Mouse (Mus musculus) olfactory bulb, adult 2 months (tissue): ENCODE results near the gene Vmn1r157.
"Not testable (repeated sequence)": the region's sequence is repeated elsewhere in the genome, so short reads cannot be mapped to it uniquely, and the experiment has no call there.

Experiments
- CTCF ChIP-seq: fragments of 200-500 bp; IDR thresholded peaks from 2 replicates; pipeline ENCODE4 v1.5.1; 2012; ENCODE audit warnings: low read depth, mild to moderate bottlenecking, low read length, moderate library complexity; ENCODE audit not compliant: insufficient read depth
- POLR2A ChIP-seq: fragments of 200-500 bp; IDR thresholded peaks from 2 replicates; pipeline ENCODE4 v1.6.1; 2012; ENCODE audit warnings: mild to moderate bottlenecking, low read depth, low read length, moderate library complexity; ENCODE audit not compliant: insufficient read depth

DNA sequence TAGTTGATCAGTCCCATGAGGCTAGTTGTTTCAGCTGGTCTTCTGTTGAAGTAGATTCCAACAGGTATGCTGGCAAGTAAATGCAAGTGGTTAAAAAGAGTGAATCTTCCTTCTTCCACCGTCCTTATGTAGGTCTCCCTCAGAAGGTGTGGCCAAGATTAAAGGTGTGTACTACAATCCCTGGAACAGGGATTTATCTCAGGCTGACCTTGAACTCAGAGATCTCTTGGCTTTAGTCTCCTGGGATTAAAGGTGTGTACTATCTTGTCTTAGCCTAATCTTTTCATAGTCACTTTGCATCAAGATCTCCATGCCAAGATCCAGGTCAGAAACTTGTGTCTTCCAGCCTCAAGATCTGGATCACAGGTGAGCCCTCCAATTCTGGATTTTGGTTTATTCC, 41.9 kb upstream of the Vmn1r157 start, which contains the start of gene Gm4567:
- TF ChIP-seq CTCF, POLR2A: not testable (repeated sequence)
